In genomic region chr3:97930787-97931158, GRCm38 (mm10) we compare ENCODE assay signal across 26 mouse cellular contexts. TPM values are rescaled to one million over a fixed set of nuclear protein-coding genes. Genes with fewer than 3 reads are reported as not detected.
DNase-seq lines count a peak whose midpoint lies in the region; ATAC-seq and TF ChIP-seq lines count a peak whose summit lies in the region.
"Had no signal": no experiment of that assay in that cellular context is flagged by ENCODE, and none has a peak within 500 bp of the region (broad histone marks: within the 10 kb centered on the region; RNA-seq: fewer than 3 reads in every experiment).

No protein-coding gene starts in this region.

- no peak overlapping the region for H3K9ac ChIP-seq in midbrain, embryonic 11.5 days (ENCODE audit: low read length)
- H3K9ac ChIP-seq in embryonic facial prominence, embryonic 12.5 days: no peak overlapping the region
- no peak overlapping the region for H3K9ac ChIP-seq in liver, postnatal 0 days (replicated peaks)
- H3K9ac ChIP-seq: lung, embryonic 14.5 days; midbrain, embryonic 15.5 days had no signal

- H3K4me1 ChIP-seq in midbrain, embryonic 11.5 days (ENCODE audit: control insufficient read depth, insufficient read depth, low read length): peaks cover 7% of the 10 kb centered on the region
- peaks cover 33% of the 10 kb centered on the region for H3K4me1 ChIP-seq in midbrain, embryonic 10.5 days
- H3K4me1 ChIP-seq in embryonic facial prominence, embryonic 12.5 days: peaks cover 39% of the 10 kb centered on the region
- H3K4me1 ChIP-seq in liver, postnatal 0 days (ENCODE audit: insufficient read depth): peaks cover 33% of the 10 kb centered on the region

- H3K4me3 ChIP-seq in left cerebral cortex, adult 2 months: no peak overlapping the region
- H3K4me3 ChIP-seq in midbrain, embryonic 11.5 days (ENCODE audit: low read depth, low read length): no peak overlapping the region
- no peak overlapping the region for H3K4me3 ChIP-seq in midbrain, embryonic 10.5 days
- H3K4me3 ChIP-seq in embryonic facial prominence, embryonic 12.5 days: no peak overlapping the region
- no peak overlapping the region for H3K4me3 ChIP-seq in liver, postnatal 0 days (ENCODE audit: low read depth, low read length)
- H3K4me3 ChIP-seq: layer of hippocampus, adult 2 months; midbrain, embryonic 15.5 days had no signal

- no peaks in the 10 kb centered on the region for H3K36me3 ChIP-seq in midbrain, embryonic 11.5 days (ENCODE audit: control insufficient read depth, insufficient read depth, low read length)
- no peaks in the 10 kb centered on the region for H3K36me3 ChIP-seq in midbrain, embryonic 10.5 days
- no peaks in the 10 kb centered on the region for H3K36me3 ChIP-seq in embryonic facial prominence, embryonic 12.5 days
- no peaks in the 10 kb centered on the region for H3K36me3 ChIP-seq in liver, postnatal 0 days (replicated peaks; ENCODE audit: insufficient read depth, low read length)
- H3K36me3 ChIP-seq: midbrain, embryonic 15.5 days had no signal

- H3K27me3 ChIP-seq in midbrain, embryonic 11.5 days (ENCODE audit: control insufficient read depth, insufficient read depth, low read length): peaks cover 6% of the 10 kb centered on the region
- peaks cover 49% of the 10 kb centered on the region for H3K27me3 ChIP-seq in midbrain, embryonic 10.5 days (ENCODE audit: low read depth, poor library complexity, severe bottlenecking)
- no peaks in the 10 kb centered on the region for H3K27me3 ChIP-seq in embryonic facial prominence, embryonic 12.5 days
- H3K27me3 ChIP-seq in liver, postnatal 0 days (ENCODE audit: insufficient read depth, low read length): no peaks in the 10 kb centered on the region

- H3K9me3 ChIP-seq in midbrain, embryonic 11.5 days (ENCODE audit: control insufficient read depth, low read length): no peaks in the 10 kb centered on the region
- no peaks in the 10 kb centered on the region for H3K9me3 ChIP-seq in midbrain, embryonic 10.5 days (replicated peaks)
- H3K9me3 ChIP-seq in embryonic facial prominence, embryonic 12.5 days: no peaks in the 10 kb centered on the region
- H3K9me3 ChIP-seq in liver, postnatal 0 days (ENCODE audit: low read length): no peaks in the 10 kb centered on the region
- H3K9me3 ChIP-seq: midbrain, embryonic 15.5 days had no signal

- H3K27ac ChIP-seq in left cerebral cortex, adult 2 months: 0 out of 2 replicates have a peak overlapping the region, but pooled peaks have one; percentile 6
- no peak overlapping the region for H3K27ac ChIP-seq in midbrain, embryonic 11.5 days (ENCODE audit: low read depth, low read length)
- no peak overlapping the region for H3K27ac ChIP-seq in midbrain, embryonic 10.5 days (replicated peaks)
- H3K27ac ChIP-seq in embryonic facial prominence, embryonic 12.5 days: 0 out of 2 replicates have a peak overlapping the region, but pooled peaks have one; percentile 43
- H3K27ac ChIP-seq in liver, postnatal 0 days (ENCODE audit: low read depth): no peak overlapping the region
- H3K27ac ChIP-seq: midbrain, embryonic 15.5 days had no signal

- 80% methylated on average over 8 of the region's 8 CpGs for WGBS in midbrain, embryonic 11.5 days
- 82% methylated on average over 8 of the region's 8 CpGs for WGBS in midbrain, embryonic 10.5 days
- WGBS in embryonic facial prominence, embryonic 12.5 days: 73% methylated on average over 8 of the region's 8 CpGs
- 78% methylated on average over 8 of the region's 8 CpGs for WGBS in liver, postnatal 0 days (ENCODE audit: insufficient replicate concordance)

- no peak for TF ChIP-seq EP300 in liver, postnatal 0 days (IDR thresholded peaks at IDR 0.05; ENCODE audit: low read depth)

- intact Hi-C loops in left cerebral cortex, adult 2 months (cut with DNase I): no loop called here
- intact Hi-C loops in left cerebral cortex, postnatal 25 days (cut with DNase I): no loop called here

- TF ChIP-seq CTCF in left cerebral cortex, adult 2 months (IDR thresholded peaks at IDR 0.05): no peak
- no peak for TF ChIP-seq CTCF in liver, postnatal 0 days (IDR thresholded peaks at IDR 0.05; ENCODE audit: low read depth)

- DNase-seq in left cerebral cortex, adult 2 months (ENCODE audit: extremely low spot score in 1 of 2, low spot score in 2 of 2): no peak
- DNase-seq in left cerebral cortex, postnatal 25 days (ENCODE audit: low spot score in 2 of 2): no peak
- peak; percentile 86 for DNase-seq in midbrain, embryonic 11.5 days (ENCODE audit: low spot score, missing footprints)
- no peak for DNase-seq in midbrain, embryonic 10.5 days (ENCODE audit: low spot score)
- DNase-seq in liver, postnatal 0 days: no peak
- no peak for DNase-seq in thymus, postnatal 10 days (ENCODE audit: low spot score in 2 of 2)
- no peak for DNase-seq in embryo, embryonic 11 days
- DNase-seq: adrenal gland, adult 2 months; adrenal gland, postnatal 36 days; cerebellum, adult 8-10 months; cerebellum, postnatal 36 days; heart, postnatal 14 days; kidney, adult 18-20 months; kidney, postnatal 36 days; left cerebral cortex, postnatal 4 days; lung, postnatal 14 days; thymus, adult 2 months; thymus, postnatal 4 days had no signal

- no peak for ATAC-seq in midbrain, embryonic 11.5 days (ENCODE audit: low FRiP score)
- no peak for ATAC-seq in embryonic facial prominence, embryonic 12.5 days (ENCODE audit: insufficient number of reproducible peaks, insufficient read depth, low FRiP score, low TSS enrichment)
- peak; percentile 61 for ATAC-seq in liver, postnatal 0 days
- ATAC-seq: activated CD4-positive, CD25-positive, alpha-beta regulatory T cell, adult 4 months; CD4-positive, CD25-positive, alpha-beta regulatory T cell, adult 4 months; forebrain, embryonic 16.5 days; hindbrain, embryonic 16.5 days; midbrain, embryonic 15.5 days had no signal

- H3K4me2 ChIP-seq in midbrain, embryonic 11.5 days: no peak overlapping the region
- no peak overlapping the region for H3K4me2 ChIP-seq in embryonic facial prominence, embryonic 12.5 days (replicated peaks)
- H3K4me2 ChIP-seq in liver, postnatal 0 days (ENCODE audit: low read depth, low read length): peak overlapping the region; percentile 63
- H3K4me2 ChIP-seq: lung, embryonic 14.5 days; midbrain, embryonic 15.5 days had no signal

RNA-seq across cellular contexts. Expression of gene Sec22b, which starts 29.8 kb away (rescaled TPM):
- 10 to 100 TPM; 80.1 to 90.2 TPM for total RNA-seq in left cerebral cortex, adult 2 months (2021)
- total RNA-seq in left cerebral cortex, postnatal 25 days (2021): 10 to 100 TPM; 70.9 to 76.7 TPM
- polyA plus RNA-seq in midbrain, embryonic 11.5 days (2014; fragmentation: Nextera tagmentation; extraction: Ambion mirVana): 122 and 127 TPM in 2 replicates
- 111 and 116 TPM in 2 replicates for polyA plus RNA-seq in midbrain, embryonic 10.5 days (2016; fragmentation: Nextera tagmentation; extraction: Ambion mirVana)
- 128 and 129 TPM in 2 replicates for polyA plus RNA-seq in embryonic facial prominence, embryonic 12.5 days (2016; fragmentation: Nextera tagmentation; extraction: Ambion mirVana)
- 40.0 and 42.3 TPM in 2 replicates for polyA plus RNA-seq in liver, postnatal 0 days (2015; fragmentation: Nextera tagmentation; extraction: Ambion mirVana)

RNA-seq across cellular contexts. Expression of gene Pde4dip, which starts 42.3 kb away (rescaled TPM):
- total RNA-seq in left cerebral cortex, adult 2 months (2021): 100 to 1,000 TPM; 224 to 246 TPM
- total RNA-seq in left cerebral cortex, postnatal 25 days (2021): 100 to 1,000 TPM; 246 to 251 TPM
- polyA plus RNA-seq in midbrain, embryonic 11.5 days (2014; fragmentation: Nextera tagmentation; extraction: Ambion mirVana): 27.6 and 29.1 TPM in 2 replicates
- polyA plus RNA-seq in midbrain, embryonic 10.5 days (2016; fragmentation: Nextera tagmentation; extraction: Ambion mirVana): 18.5 and 22.8 TPM in 2 replicates
- 32.4 and 34.9 TPM in 2 replicates for polyA plus RNA-seq in embryonic facial prominence, embryonic 12.5 days (2016; fragmentation: Nextera tagmentation; extraction: Ambion mirVana)
- polyA plus RNA-seq in liver, postnatal 0 days (2015; fragmentation: Nextera tagmentation; extraction: Ambion mirVana): 8.1 and 8.5 TPM in 2 replicates

Comparison
In these comparisons a context has a peak if more than half of its experiments do, and no peak if none do; other contexts are left out.
1. H3K27ac ChIP-seq: peak in left cerebral cortex, adult 2 months (single experiment) and embryonic facial prominence, embryonic 12.5 days (single experiment); none in midbrain, embryonic 11.5 days (single experiment), midbrain, embryonic 10.5 days (single experiment) and liver, postnatal 0 days (single experiment).